Mouse (Mus musculus): ENCODE measurements around the gene Scimp. TPM values are rescaled to one million over a fixed set of nuclear protein-coding genes. Genes with fewer than 3 reads are reported as not detected.

Gene Scimp
- polyA plus RNA-seq, 1 experiment from 2014 or later: not detected

DNA sequence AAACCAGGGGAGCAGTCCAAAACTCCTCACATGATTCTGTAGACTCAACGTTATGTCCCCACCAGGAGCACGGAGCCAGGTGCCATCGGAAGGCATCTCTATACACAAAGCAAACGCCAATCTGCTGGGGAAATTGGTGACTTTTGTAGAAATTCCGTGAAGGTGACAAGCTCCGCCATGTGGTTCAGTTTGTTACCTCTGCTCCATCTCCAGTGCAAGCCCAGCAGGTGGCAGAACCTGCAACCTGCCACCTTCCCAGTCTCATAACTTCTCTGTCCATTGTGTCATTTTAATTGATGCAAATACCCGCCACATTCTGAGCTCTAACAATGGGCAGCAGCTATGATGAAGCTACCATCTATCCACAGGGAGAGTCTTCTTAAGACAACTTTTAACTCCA lies 57.4 kb downstream of the Scimp start:
- WGBS: 77% methylated on average over 7 of the region's 7 CpGs
- H3K4me2 ChIP-seq: no peak overlapping the region
- no peaks in the 10 kb centered on the region for H3K36me3 ChIP-seq
- ATAC-seq (ENCODE audit: low read depth): no peak
- no peak overlapping the region for H3K4me3 ChIP-seq
- no peak overlapping the region for H3K27ac ChIP-seq (replicated peaks)
- no peak overlapping the region for H3K9ac ChIP-seq
- no peaks in the 10 kb centered on the region for H3K4me1 ChIP-seq (replicated peaks)
- no peaks in the 10 kb centered on the region for H3K9me3 ChIP-seq
- H3K27me3 ChIP-seq: peaks cover 3% of the 10 kb centered on the region; the same call in 1 of the 2 replicates

DNA sequence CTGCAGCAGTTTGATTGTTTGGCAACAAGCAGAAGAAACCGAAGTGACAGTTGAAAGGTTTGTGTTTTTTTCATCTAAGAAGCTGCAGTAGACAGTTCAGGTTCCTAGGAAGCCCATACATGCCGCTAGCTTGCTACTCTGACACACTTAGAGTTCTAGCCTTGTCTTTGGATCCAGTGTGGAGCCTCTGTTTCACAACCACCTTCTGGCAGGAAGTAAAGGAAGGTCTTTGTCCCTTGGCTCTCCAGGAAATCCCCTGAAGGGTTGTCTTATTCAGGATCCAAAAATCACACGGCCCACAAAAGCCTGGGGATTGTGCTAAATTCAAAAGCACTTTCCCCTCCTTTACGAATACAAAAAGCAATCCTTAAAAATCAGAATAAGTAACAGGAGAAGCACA lies 57.9 kb downstream of the Scimp start:
- Histone ChIP-seq H3K27me3 (peaks cover 3% of the 10 kb centered on the region; the same call in 1 of the 2 replicates), H3K36me3 (no peaks in the 10 kb centered on the region), H3K4me2 (no peak overlapping the region), H3K4me3 (no peak overlapping the region), H3K9ac (no peak overlapping the region), H3K9me3 (no peaks in the 10 kb centered on the region), H3K4me1 (replicated peaks) (no peaks in the 10 kb centered on the region), H3K27ac (replicated peaks) (no peak overlapping the region)
- WGBS: 67% methylated on average over 4 of the region's 4 CpGs
- no peak for ATAC-seq (ENCODE audit: low read depth)

DNA sequence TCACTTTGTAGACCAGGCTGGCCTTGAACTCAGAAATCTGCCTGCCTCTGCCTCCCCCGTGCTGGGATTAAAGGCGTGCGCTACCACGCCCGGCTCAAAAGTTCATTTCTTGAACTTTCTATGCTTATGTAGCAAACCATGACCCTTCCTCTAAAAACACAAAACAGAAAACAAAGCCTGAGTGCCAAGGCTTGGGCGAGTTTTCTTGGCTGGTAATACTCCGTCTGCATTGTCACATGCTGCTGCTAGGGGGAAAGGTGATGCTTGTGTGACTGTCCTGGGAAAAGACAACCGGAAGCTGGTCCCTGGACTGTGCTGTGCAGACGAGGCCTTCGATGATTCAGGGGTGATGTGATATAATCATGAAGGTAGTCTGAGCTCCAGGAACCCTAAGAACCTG lies 59.2 kb downstream of the Scimp start:
- 93% methylated on average over 10 of the region's 10 CpGs for WGBS

DNA sequence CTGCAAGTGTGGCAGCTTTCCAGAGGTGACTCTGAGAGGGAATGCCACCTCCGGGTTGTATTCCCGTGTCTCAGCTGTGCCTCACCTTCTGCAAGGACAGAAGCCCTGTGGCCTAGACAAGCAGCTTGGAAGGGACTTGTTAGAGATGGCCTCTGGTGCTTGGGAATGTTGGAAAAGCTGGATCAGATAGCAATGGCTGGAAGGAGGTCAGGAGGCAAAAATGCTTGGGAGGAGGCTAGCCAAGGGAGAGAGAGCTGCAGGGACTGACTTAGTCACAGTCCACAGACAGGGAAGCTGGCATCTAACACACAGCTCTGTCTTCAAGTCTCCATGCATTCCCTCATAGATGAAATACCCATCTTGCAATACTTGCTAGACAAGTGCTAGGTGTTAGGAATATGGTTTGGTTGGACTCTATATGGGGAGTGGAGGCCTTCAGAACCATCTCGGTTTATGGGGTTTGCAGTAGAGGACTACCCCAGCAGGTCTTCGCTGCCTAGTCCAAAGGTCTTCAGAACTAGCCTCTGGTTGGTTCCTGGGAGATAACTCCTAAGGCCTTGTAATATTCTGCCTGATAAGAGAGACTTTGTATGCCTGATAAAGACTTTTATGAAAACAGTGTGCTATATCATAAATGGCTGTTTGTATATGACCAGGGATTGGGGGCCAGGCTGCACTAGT lies 59.9 kb downstream of the Scimp start:
- no peaks in the 10 kb centered on the region for H3K36me3 ChIP-seq
- no peak overlapping the region for H3K27ac ChIP-seq (replicated peaks)
- H3K9ac ChIP-seq: no peak overlapping the region
- no peaks in the 10 kb centered on the region for H3K9me3 ChIP-seq
- no peaks in the 10 kb centered on the region for H3K4me1 ChIP-seq (replicated peaks)
- ATAC-seq (ENCODE audit: low read depth): no peak
- peaks cover 3% of the 10 kb centered on the region; the same call in 1 of the 2 replicates for H3K27me3 ChIP-seq
- WGBS: 86% methylated on average over 4 of the region's 4 CpGs
- H3K4me2 ChIP-seq: no peak overlapping the region
- no peak overlapping the region for H3K4me3 ChIP-seq

More for the DNA sequence above, 59.2 kb downstream of the Scimp start:
- Histone ChIP-seq H3K4me2 (no peak overlapping the region), H3K4me3 (no peak overlapping the region), H3K27ac (replicated peaks) (no peak overlapping the region), H3K9me3 (no peaks in the 10 kb centered on the region), H3K36me3 (no peaks in the 10 kb centered on the region), H3K4me1 (replicated peaks) (no peaks in the 10 kb centered on the region), H3K27me3 (peaks cover 3% of the 10 kb centered on the region; the same call in 1 of the 2 replicates), H3K9ac (no peak overlapping the region)
- ATAC-seq (ENCODE audit: low read depth): no peak

DNA sequence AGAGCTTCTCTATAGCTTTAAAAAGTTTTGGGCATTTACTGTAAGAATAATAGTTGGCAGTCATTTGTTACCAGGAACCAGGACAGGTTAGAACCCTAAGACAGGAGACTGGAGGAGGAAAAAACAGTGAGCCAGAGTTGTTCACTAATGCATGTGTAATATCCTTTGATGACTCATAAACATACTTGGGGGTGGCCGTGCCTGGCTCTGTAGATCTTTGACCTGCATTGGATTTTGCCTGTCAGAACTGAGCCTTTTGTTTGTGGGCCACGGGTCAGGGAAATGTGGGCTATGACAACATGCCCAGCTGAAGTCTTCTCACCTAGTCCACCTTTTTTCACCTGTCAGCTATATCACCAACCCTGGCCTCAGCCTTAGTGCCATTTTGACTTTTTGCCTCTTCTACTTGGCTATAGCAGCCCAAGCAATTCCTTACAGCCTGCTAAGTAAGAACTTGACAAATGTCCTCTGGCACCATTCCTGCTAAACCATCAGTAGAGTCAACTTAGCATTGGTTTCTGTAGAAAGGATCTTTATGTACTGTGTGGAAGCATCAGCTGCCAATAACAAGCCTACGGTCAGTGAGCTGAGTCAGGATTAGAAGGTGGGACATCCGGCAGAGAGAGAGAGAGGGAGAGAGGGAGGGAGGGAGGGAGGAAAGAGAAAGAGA lies 64.4 kb downstream of the Scimp start:
- H3K4me1 ChIP-seq (replicated peaks): no peaks in the 10 kb centered on the region
- H3K4me3 ChIP-seq: no peak overlapping the region
- WGBS: 89% methylated on average over 4 of the region's 4 CpGs
- H3K4me2 ChIP-seq: no peak overlapping the region
- no peak overlapping the region for H3K27ac ChIP-seq (replicated peaks)
- no peak for ATAC-seq (ENCODE audit: low read depth)
- no peaks in the 10 kb centered on the region for H3K27me3 ChIP-seq
- H3K36me3 ChIP-seq: no peaks in the 10 kb centered on the region
- no peaks in the 10 kb centered on the region for H3K9me3 ChIP-seq
- no peak overlapping the region for H3K9ac ChIP-seq

DNA sequence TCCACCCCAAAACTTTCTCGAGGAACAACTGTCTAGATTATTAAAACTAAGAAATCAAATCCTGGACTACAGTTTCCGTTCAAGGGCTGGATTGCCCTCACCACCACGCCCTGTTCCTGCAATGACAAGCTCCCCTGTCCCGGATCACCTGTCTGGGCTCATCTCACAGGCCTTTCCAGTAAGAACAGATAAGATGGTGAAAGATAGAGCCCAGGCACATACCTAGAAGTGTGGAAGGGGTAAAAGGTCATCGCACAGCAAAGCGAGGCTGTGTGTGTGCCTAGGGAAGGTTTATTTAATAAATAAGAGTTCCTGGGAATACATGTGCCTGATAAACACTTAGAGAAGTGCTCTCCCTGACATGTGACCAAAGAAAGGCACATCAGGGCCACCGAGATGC lies 66.8 kb downstream of the Scimp start:
- Histone ChIP-seq H3K9me3 (no peaks in the 10 kb centered on the region), H3K4me1 (replicated peaks) (no peaks in the 10 kb centered on the region), H3K27me3 (no peaks in the 10 kb centered on the region), H3K36me3 (no peaks in the 10 kb centered on the region), H3K9ac (no peak overlapping the region), H3K4me3 (no peak overlapping the region), H3K27ac (replicated peaks) (no peak overlapping the region), H3K4me2 (no peak overlapping the region)
- WGBS: 87% methylated on average over 7 of the region's 7 CpGs
- no peak for ATAC-seq (ENCODE audit: low read depth)

DNA sequence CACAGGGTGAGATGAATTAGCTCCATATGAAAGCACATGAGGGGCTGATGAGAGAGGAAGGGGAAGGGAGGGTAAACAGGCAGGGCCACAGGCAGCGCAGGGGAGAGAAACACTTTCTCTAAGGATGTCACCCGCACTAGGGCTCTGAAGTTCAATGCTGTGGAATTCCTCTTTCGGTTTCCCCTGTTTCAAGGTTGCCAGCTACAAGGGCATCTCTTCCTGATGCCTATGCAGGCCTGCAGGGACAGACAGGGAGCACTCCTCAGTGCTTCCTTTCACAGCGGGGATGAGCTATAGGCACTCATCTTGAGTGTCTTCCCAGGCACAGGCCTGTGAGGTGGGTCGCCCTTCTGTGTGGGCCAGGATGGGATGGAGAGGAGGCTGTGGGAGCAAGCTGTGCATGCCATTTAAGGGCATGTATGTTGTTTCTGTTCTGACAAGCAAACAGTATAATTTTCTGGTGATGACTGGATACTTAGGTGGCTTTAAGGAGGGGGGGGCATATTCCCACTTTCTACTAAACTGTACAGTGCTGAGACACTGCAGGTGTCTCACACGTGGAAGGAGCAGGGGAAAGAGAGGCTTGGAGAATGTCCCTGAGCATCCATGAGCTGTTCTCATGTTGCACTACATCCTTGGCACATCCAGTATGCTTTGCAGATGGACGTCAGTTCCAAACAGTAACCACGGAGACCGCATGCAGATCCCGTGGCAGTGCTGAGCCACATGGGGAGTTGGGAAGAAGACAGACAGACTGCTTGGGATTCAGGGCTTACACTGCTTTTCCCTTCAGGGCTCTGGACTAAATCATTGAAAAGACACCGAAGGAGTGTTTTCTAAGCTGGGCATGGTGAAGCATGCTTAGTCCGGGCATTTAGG lies 69.6 kb downstream of the Scimp start:
- no peak overlapping the region for H3K4me3 ChIP-seq
- no peak overlapping the region for H3K27ac ChIP-seq (replicated peaks)
- H3K27me3 ChIP-seq: no peaks in the 10 kb centered on the region
- no peaks in the 10 kb centered on the region for H3K9me3 ChIP-seq
- H3K36me3 ChIP-seq: no peaks in the 10 kb centered on the region
- no peak overlapping the region for H3K9ac ChIP-seq
- H3K4me2 ChIP-seq: no peak overlapping the region
- ATAC-seq (ENCODE audit: low read depth): no peak
- whole genome bisulfite sequencing: 80% methylated on average over 12 of the region's 12 CpGs
- no peaks in the 10 kb centered on the region for H3K4me1 ChIP-seq (replicated peaks)

DNA sequence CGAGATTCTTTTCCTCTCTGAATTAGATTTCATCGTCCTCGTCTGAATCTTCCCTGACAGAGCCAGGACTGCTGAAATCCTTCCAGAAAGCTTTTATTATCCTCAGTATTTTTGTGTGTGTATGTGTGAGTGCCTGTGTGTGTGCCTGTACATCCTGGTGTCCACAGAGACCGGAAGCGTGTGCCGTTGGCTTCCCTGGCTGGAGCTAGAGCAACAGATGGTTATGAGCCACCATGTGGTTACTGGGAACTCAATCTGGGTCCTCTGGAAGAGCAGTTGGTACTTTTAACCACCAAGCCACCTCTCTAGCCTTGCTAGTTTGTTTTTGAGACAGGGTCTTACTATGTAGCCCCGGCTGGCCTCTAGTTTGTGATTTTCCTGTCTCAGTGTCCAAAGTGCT lies 70.3 kb downstream of the Scimp start:
- Histone ChIP-seq H3K4me1 (replicated peaks) (no peaks in the 10 kb centered on the region), H3K36me3 (no peaks in the 10 kb centered on the region), H3K27me3 (no peaks in the 10 kb centered on the region), H3K9me3 (no peaks in the 10 kb centered on the region), H3K27ac (replicated peaks) (no peak overlapping the region), H3K4me2 (no peak overlapping the region), H3K9ac (no peak overlapping the region), H3K4me3 (no peak overlapping the region)
- WGBS: 90% methylated on average over 7 of the region's 7 CpGs
- no peak for ATAC-seq (ENCODE audit: low read depth)

DNA sequence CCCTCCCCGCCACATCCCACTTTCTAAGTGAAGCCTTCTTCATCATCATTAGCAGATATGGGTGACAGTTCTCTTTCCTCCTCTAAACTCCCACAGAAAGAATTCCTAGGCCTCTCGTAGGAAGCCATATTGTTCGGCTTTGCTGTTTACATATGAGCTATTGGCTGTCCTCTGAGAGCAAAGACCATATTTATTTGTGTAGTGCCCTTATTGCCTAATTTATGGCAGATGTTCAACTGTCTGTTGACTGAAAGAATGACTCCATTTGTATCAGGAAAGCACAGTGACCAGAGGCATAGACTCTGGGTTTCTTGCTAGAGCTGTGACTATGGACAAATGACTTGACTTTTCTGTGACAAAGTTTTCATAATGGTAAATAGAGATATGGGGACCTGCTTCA lies 70.8 kb downstream of the Scimp start:
- no peak overlapping the region for H3K27ac ChIP-seq (replicated peaks)
- WGBS: 84% methylated on average over 3 of the region's 3 CpGs
- no peaks in the 10 kb centered on the region for H3K4me1 ChIP-seq (replicated peaks)
- H3K4me2 ChIP-seq: no peak overlapping the region
- no peaks in the 10 kb centered on the region for H3K27me3 ChIP-seq
- no peaks in the 10 kb centered on the region for H3K36me3 ChIP-seq
- no peaks in the 10 kb centered on the region for H3K9me3 ChIP-seq
- H3K4me3 ChIP-seq: no peak overlapping the region
- H3K9ac ChIP-seq: no peak overlapping the region
- no peak for ATAC-seq (ENCODE audit: low read depth)

Small RNA genes within 50 kb of the gene (microRNA-seq; reads per million reads assigned to microRNA genes)
- gene Gm22760: not detected

Other genes with a start within 250 kb of the Scimp start
- gene Mink1, start 249.7 kb downstream of the Scimp start, polyA plus RNA-seq (2015; fragmentation: Nextera tagmentation; extraction: Ambion mirVana): 18.0 TPM in 2 replicates
- gene 4930544D05Rik, start 196.7 kb downstream of the Scimp start, polyA plus RNA-seq (2015; fragmentation: Nextera tagmentation; extraction: Ambion mirVana): not detected in 2 replicates
- 0.38 TPM in 1 of 2 replicates, not detected in the other for gene Chrne, start 193.4 kb downstream of the Scimp start, polyA plus RNA-seq (2015; fragmentation: Nextera tagmentation; extraction: Ambion mirVana)
- gene Gp1ba, start 173.5 kb downstream of the Scimp start, polyA plus RNA-seq (2015; fragmentation: Nextera tagmentation; extraction: Ambion mirVana): 0.14 and 0.45 TPM in 2 replicates
- gene Rnf167, start 165.4 kb downstream of the Scimp start, polyA plus RNA-seq (2015; fragmentation: Nextera tagmentation; extraction: Ambion mirVana): 101 and 106 TPM in 2 replicates
- gene Slc25a11, start 165.1 kb downstream of the Scimp start, polyA plus RNA-seq (2015; fragmentation: Nextera tagmentation; extraction: Ambion mirVana): 150 and 153 TPM in 2 replicates
- gene Pfn1, start 157.9 kb downstream of the Scimp start, polyA plus RNA-seq (2015; fragmentation: Nextera tagmentation; extraction: Ambion mirVana): 970 and 979 TPM in 2 replicates
- gene Eno3, start 155.4 kb downstream of the Scimp start, polyA plus RNA-seq (2015; fragmentation: Nextera tagmentation; extraction: Ambion mirVana): 9.4 and 14.9 TPM in 2 replicates
- gene Spag7, start 143.2 kb downstream of the Scimp start, polyA plus RNA-seq (2015; fragmentation: Nextera tagmentation; extraction: Ambion mirVana): 169 and 172 TPM in 2 replicates
- gene Camta2, start 124.5 kb downstream of the Scimp start, polyA plus RNA-seq (2015; fragmentation: Nextera tagmentation; extraction: Ambion mirVana): 16.9 and 19.5 TPM in 2 replicates
- gene Inca1, start 112.4 kb downstream of the Scimp start, polyA plus RNA-seq (2015; fragmentation: Nextera tagmentation; extraction: Ambion mirVana): 0.75 and 1.1 TPM in 2 replicates
- gene Kif1c, start 112.0 kb downstream of the Scimp start, polyA plus RNA-seq (2015; fragmentation: Nextera tagmentation; extraction: Ambion mirVana): 1.5 TPM in 2 replicates
- 14.7 and 15.6 TPM in 2 replicates for gene Zfp3, start 48.4 kb downstream of the Scimp start, polyA plus RNA-seq (2015; fragmentation: Nextera tagmentation; extraction: Ambion mirVana)
- 80.3 and 86.9 TPM in 2 replicates for gene Rabep1, start 32.2 kb upstream of the Scimp start, polyA plus RNA-seq (2015; fragmentation: Nextera tagmentation; extraction: Ambion mirVana)
- 124 and 138 TPM in 2 replicates for gene Nup88, start 157.4 kb upstream of the Scimp start, polyA plus RNA-seq (2015; fragmentation: Nextera tagmentation; extraction: Ambion mirVana)
- gene Rpain, start 157.6 kb upstream of the Scimp start, polyA plus RNA-seq (2015; fragmentation: Nextera tagmentation; extraction: Ambion mirVana): 73.3 and 80.2 TPM in 2 replicates
- gene C1qbp, start 170.4 kb upstream of the Scimp start, polyA plus RNA-seq (2015; fragmentation: Nextera tagmentation; extraction: Ambion mirVana): 188 and 193 TPM in 2 replicates
- gene Dhx33, start 191.9 kb upstream of the Scimp start, polyA plus RNA-seq (2015; fragmentation: Nextera tagmentation; extraction: Ambion mirVana): 14.0 and 15.2 TPM in 2 replicates
- 34.0 and 34.8 TPM in 2 replicates for gene Mis12, start 207.0 kb upstream of the Scimp start, polyA plus RNA-seq (2015; fragmentation: Nextera tagmentation; extraction: Ambion mirVana)
- 35.8 and 37.8 TPM in 2 replicates for gene Derl2, start 207.3 kb upstream of the Scimp start, polyA plus RNA-seq (2015; fragmentation: Nextera tagmentation; extraction: Ambion mirVana)
- 544 and 566 TPM in 2 replicates for gene 6330403K07Rik, start 220.9 kb upstream of the Scimp start, polyA plus RNA-seq (2015; fragmentation: Nextera tagmentation; extraction: Ambion mirVana)

All from neural tube, embryonic 13.5 days (tissue).